Mouse (Mus musculus) right cerebral cortex, postnatal 25 days (tissue): Measurements from ENCODE around the gene Ctcfl.

ENCODE experiments used
- DNase-seq: peaks from one replicate; pipeline ENCODE4 v3.0.0; 2022

Gene Ctcfl

GRCm38 (mm10) chr2:173046582-173047297 is 72.6 kb downstream of the Ctcfl start:
- DNase-seq: no peak

- DNase-seq: no peak
Measured at GRCm38 (mm10) chr2:173044198-173044970, 74.9 kb downstream of the Ctcfl start.
